Mouse (Mus musculus) ES-E14 (cell line): ENCODE results near the gene Mllt10.

Experiments used
- CHD2 ChIP-seq: IDR thresholded peaks from 2 replicates; pipeline ENCODE4 v1.6.1; 2014; ENCODE audit warnings: mild to moderate bottlenecking, low read depth, low read length, inconsistent platforms
- HCFC1 ChIP-seq: IDR thresholded peaks from 2 replicates; pipeline ENCODE4 v1.6.1; 2012; ENCODE audit warnings: low read length, inconsistent platforms, borderline replicate concordance; ENCODE audit not compliant: insufficient read depth
- ZC3H11A ChIP-seq: IDR thresholded peaks from 2 replicates; pipeline ENCODE4 v1.6.1; 2012; ENCODE audit warnings: low read depth, mild to moderate bottlenecking, inconsistent platforms, low read length, borderline replicate concordance
- ZNF384 ChIP-seq: IDR thresholded peaks from 2 replicates; pipeline ENCODE4 v1.6.1; 2012; ENCODE audit warnings: low read depth, low read length, inconsistent platforms

GRCm38 (mm10) chr2:18025781-18026115 is 29.3 kb upstream of the Mllt10 start:
- TF ChIP-seq CHD2 (no peak), ZNF384 (no peak), HCFC1 (no peak), ZC3H11A (no peak)
